Mouse (Mus musculus) left cerebral cortex, postnatal 4 days (tissue): ENCODE results near the gene Cdip1. TPM values are rescaled to one million over a fixed set of nuclear protein-coding genes. Genes with fewer than 3 reads are reported as not detected.
"Not testable (repeated sequence)": the region's sequence is repeated elsewhere in the genome, so short reads cannot be mapped to it uniquely, and the experiment has no call there.

ENCODE experiments used
- DNase-seq: peaks from one replicate; pipeline ENCODE4 v3.0.0-alpha.2; 2022
- intact Hi-C: fragments of 180-260 bp; cut with DNase I; formaldehyde crosslinking; loops from one replicate; pipeline ENCODE4 v1.15.1; 2025
- total RNA-seq, 2 experiments: library from RNA; stranded (reverse); gene quantifications; 2 replicates each; pipeline ENCODE4 v1.2.3; 2021

The Cdip1 gene
- 10 to 100 TPM; 89.0 to 93.5 TPM for total RNA-seq

DNA sequence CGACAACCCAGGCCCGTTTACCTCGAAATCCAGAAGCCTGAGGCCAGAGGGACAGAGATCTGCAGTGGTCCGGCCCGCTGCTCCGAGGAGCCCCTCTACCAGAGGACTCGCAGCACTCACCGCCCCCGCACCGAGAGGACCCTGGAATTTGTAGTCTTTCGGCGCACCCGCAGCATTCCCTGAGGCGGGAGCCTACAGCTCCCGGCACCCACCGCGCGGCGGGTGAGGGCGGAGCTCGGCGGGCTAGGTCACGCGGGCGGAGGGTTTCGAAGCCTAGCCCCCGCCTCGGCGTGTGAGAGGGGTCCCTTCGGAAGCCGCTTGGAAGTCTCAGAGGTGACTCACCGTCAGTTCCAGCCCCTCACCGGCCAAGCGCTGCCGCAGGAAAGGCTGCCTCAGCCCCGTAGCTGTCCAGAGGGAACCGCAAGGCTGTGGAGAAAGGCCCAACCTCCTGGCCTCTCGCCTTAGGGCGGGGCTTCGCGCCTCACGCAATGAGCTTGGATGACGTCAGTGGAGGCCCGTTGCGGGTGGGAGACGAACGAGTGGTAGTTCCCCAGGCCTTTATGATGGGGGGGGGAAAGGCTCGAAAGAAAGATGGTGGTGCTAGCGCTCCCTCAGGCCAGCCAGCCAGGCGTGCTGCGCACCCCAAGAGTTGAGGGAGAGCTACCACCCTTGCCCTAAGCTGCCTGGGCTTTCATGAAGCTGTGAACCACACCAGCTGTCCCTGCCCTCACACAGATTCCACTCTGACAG lies at the start of gene Cdip1:
Gene Cdip1, minus strand, starts transcription at position 483 of the 750 bp plus-strand sequence.
- DNase-seq, result peak; percentile 96
- intact Hi-C loops, result no loop called here

GRCm38 (mm10) chr16:4839552-4839951 lies 49.5 kb upstream of the Cdip1 start:
- intact Hi-C loops, result no loop called here
- DNase-seq, result no peak

- intact Hi-C loops, result no loop called here
Measured at GRCm38 (mm10) chr16:4837631-4838030, 47.5 kb upstream of the Cdip1 start.

DNA sequence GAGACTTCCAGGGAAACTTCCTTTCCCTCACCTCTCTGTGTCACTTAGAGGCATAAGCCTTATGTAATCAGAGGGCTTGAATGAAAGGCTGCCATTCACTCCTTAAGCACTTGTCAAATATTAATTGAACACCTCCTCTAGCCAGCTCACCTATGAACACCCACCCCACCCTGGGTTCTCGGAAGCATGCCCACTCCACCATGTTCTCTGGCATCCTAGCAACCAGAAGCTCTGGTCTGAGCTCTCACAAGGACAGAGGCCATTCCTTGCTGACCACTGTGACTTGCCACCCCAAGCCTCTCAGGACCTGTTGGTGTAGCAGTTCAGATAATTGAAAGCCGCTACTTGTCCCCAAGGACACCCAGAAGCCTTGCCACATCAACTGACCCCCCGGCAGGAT lies 45.1 kb upstream of the Cdip1 start, which contains the start of gene 4930562C15Rik:
Gene 4930562C15Rik, plus strand, starts transcription at position 226 of the 400 bp plus-strand sequence.
- no peak for DNase-seq
- intact Hi-C loops, result no loop called here

More at GRCm38 (mm10) chr16:4837631-4838030, 47.5 kb upstream of the Cdip1 start:
- no peak for DNase-seq

DNA sequence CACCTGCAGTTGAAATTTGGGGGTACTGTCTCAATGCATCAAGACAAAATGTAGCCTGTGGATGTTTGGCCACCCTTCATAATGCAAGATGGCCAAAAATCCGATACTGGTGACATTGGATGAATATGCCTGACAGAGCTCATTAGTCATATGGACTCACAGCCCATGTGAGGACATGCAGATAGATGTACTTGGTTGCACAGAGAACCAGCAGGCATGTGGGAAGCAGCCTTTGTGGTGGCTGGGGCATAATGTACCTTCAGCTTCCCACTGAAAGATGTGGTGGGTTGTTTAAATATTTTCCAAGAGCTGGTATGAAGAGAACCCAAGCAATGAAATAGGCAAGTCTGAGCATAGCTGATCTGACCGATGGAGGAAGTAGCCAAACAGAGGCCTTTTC lies 43.8 kb upstream of the Cdip1 start:
- no peak for DNase-seq
- intact Hi-C loops, result no loop called here

- peak; percentile 23 for DNase-seq
- intact Hi-C loops, result no loop called here
Measured at GRCm38 (mm10) chr16:4831650-4832419, 41.7 kb upstream of the Cdip1 start.

GRCm38 (mm10) chr16:4829271-4829900 lies 39.3 kb upstream of the Cdip1 start:
- DNase-seq, result no peak
- intact Hi-C loops, result no loop called here

DNA sequence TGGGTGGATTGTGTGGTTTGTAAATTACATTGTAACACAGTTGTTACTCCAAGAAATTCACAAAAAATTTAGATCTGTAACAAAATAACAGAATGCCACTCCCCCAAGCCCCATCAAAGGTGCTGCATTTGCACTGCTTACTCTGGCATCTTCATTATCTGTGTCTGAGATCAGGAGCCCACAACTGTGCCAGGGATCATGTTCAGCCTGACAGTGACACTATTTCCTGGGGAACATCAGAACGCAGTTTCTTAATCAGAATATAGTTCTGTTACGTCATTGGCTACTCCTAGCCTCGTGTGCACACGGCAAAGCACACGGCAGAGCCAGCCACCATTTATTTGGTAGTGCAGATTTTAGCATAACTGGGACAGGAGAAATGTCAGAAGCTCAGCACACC lies 37.5 kb upstream of the Cdip1 start:
- intact Hi-C loops, result no loop called here

GRCm38 (mm10) chr16:4824466-4824865 lies 34.4 kb upstream of the Cdip1 start:
- DNase-seq, intact Hi-C loops: not testable (repeated sequence)

More for the DNA sequence above, 37.5 kb upstream of the Cdip1 start:
- DNase-seq, result no peak

DNA sequence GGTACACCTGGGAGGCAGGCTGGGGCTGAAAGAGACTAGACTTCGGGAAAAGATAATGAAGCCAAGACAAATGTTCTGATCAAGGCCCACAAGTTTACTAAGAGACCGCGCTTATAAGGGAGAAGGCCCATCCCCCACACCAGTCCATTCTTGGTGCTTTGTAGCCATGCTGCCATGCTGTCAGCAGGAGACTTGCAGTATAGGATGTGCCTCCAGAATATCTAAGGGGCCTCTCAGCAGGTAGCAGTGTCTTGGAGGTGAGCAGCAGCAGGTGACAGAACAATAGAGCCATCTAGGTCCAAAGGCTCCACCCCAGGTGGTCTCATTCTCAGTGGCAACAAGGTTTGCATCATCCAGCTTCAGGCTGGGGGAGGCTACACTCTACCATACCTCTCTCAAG lies 28.3 kb upstream of the Cdip1 start:
- no peak for DNase-seq
- intact Hi-C loops, result no loop called here

- intact Hi-C loops, result no loop called here
- no peak for DNase-seq
Measured at GRCm38 (mm10) chr16:4796631-4797030, 6.5 kb upstream of the Cdip1 start.

DNA sequence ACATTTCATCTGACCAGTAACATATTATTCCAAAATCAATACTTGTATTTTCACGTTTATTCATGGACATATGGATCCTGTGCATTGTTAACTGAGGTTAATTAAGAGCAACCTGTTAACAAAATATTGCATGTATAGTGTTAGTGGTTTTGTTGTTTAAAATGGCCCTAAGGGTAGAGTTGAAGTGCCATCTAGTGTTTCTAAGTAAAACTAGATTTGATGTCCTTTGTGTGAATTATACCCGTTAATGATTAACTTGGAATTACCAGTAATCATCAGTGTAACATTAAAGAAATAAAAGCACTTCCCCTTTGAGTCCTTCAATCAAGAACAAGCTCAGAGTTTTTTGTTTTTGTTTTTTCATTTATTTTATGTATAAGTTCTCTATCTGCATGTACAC lies 1.2 kb upstream of the Cdip1 start:
- no peak for DNase-seq
- intact Hi-C loops, result no loop called here

GRCm38 (mm10) chr16:4789311-4789768 lies 752 bp downstream of the Cdip1 start:
- DNase-seq, result peak; percentile 49
- intact Hi-C loops, result no loop called here

DNA sequence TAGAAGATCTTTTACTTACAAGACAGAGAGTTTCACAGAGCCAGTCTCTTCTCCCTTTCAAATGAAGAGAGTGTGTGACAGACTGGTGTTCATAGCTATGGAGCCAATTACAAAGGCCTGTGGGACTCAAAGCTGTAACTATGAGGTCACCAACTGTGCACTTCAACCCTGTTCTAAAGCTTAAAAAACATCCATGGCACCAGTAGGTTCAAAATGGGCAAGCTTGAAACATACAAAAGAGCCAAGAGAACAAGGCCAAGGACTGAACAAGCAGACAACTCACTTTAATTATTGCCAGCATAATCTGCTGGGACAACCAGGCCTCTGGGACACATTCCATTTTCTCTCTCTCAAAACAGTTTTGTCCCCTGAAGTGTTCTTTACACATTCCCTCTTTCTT lies 1.9 kb downstream of the Cdip1 start:
- DNase-seq, result no peak
- intact Hi-C loops, result no loop called here

DNA sequence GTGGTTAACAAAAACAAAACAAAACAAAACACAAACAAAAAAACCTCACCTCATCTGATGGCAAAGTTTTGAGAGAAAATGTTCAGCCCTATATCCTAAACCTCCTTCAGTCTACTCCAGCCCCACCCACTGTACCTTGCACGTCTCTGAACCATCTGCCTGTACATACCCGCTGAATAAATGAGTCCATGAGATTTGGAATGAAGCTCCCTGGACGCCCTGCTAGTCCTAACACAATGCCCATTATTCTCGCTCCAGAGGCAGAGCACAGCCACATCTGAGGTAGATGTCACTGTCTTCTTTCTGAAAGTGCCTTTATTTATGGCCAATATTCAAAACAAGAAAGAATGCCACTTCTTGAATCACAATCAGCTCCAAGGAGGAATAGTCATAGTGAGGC lies 4.4 kb downstream of the Cdip1 start:
- intact Hi-C loops, result no loop called here

DNA sequence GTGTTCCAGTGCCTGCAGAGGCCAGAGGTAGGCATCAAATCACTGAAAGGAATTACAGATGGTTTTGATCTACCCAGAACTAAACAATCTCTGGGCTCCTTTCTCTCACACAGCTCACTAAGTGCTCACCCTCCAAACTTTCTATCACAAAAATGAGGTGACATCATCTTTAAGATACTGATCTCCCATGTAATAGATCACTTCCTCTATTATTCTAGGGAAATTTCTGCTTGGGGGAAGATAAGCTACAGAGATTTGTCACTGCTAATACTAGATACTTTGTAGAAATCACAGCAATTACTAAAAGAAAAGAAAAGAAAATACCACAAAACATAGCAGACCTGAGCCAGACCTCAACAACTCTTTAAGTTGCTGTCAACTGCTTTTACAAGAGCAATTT lies 7.6 kb downstream of the Cdip1 start:
- intact Hi-C loops, result no loop called here
- no peak for DNase-seq

More for the DNA sequence above, 4.4 kb downstream of the Cdip1 start:
- DNase-seq, result no peak

- intact Hi-C loops, result no loop called here
- peak; percentile 82 for DNase-seq
Measured at GRCm38 (mm10) chr16:4781524-4782196, 8.4 kb downstream of the Cdip1 start.

- intact Hi-C loops, result no loop called here
Measured at GRCm38 (mm10) chr16:4778940-4779339, 11.2 kb downstream of the Cdip1 start.

GRCm38 (mm10) chr16:4777905-4778609 lies 12.0 kb downstream of the Cdip1 start:
- no peak for DNase-seq
- intact Hi-C loops, result no loop called here

More at GRCm38 (mm10) chr16:4778940-4779339, 11.2 kb downstream of the Cdip1 start:
- no peak for DNase-seq
